Mouse (Mus musculus): ENCODE measurements at regions not wholly inside any gene's neighbourhood (a gene's known extent, or its start where the extent isn't known, plus 50 kb on each side); places are given as distances from the start of the nearest gene placed in this dataset.
A peak's percentile ranks its signal among the peaks of the same experiment; 100 is the strongest.

DNA sequence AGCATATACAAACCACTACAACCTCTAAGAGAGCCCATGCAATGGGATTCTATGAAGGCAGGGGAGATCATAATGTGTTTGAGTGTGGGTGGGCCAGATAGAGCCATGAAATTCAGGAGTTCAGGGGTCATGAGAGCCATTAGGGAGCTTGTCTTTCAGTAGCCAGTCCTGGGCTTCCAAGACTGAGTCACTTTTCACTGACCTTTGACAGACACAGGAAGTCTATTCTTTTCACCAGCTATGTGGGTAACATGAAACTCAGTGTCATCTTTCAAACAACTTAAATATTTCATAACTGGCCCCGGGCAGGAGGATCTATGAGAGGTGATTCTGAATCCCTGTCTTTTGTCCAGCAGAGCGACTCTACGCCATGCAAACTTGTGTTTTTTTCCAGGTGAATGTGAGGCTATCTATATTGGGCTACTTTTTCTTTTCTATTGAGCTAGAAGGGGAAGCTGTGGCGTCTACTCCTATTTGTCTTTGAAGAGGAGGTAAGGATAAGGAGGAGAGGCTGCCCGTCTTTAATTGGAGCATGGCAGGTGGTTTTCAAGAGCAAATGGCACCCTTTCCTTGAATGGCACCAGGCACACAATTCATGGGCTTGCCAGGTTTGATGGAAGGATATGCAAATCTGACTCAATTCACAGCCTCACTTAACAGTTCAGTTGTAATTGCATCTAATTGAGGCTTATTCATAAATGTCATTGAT lies 95.6 kb upstream of the Chd2 start:
- 58% methylated on average over 5 of the region's 5 CpGs for WGBS
- no peak for ATAC-seq (ENCODE audit: insufficient number of reproducible peaks, low FRiP score, low TSS enrichment, low read depth)
- Histone ChIP-seq H3K9ac (no peak overlapping the region), H3K4me3 (replicated peaks) (no peak overlapping the region), H3K4me1 (no peaks in the 10 kb centered on the region), H3K27me3 (no peaks in the 10 kb centered on the region), H3K36me3 (no peaks in the 10 kb centered on the region), H3K4me2 (replicated peaks) (no peak overlapping the region), H3K9me3 (replicated peaks) (no peaks in the 10 kb centered on the region), H3K27ac (replicated peaks) (no peak overlapping the region)

DNA sequence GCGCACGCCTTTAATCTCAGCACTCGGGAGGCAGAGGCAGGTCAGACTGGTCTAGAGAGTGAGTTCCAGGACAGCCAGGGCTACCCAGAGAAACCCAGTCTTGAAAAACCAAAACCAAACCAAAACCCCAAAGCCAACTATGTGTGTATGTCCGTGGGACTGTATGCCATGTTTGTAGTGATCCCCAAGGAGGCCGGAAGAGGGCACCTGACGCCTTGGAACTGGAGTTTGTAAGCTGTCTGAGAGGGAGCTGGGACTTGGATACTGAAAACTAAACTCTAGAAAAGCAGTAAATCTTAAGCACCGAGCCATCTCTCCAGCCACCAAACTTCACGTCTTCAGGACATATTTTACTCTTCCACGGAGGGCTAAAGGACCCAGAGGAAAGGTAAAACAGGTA lies 93.8 kb upstream of the Chd2 start:
- no peak overlapping the region for H3K4me3 ChIP-seq (replicated peaks)
- no peak overlapping the region for H3K9ac ChIP-seq
- ATAC-seq (ENCODE audit: insufficient number of reproducible peaks, low FRiP score, low TSS enrichment, low read depth), result no peak
- no peak overlapping the region for H3K27ac ChIP-seq (replicated peaks)
- no peaks in the 10 kb centered on the region for H3K4me1 ChIP-seq
- H3K4me2 ChIP-seq (replicated peaks), result no peak overlapping the region
- 92% methylated on average over 9 of the region's 9 CpGs for WGBS
- H3K9me3 ChIP-seq (replicated peaks), result no peaks in the 10 kb centered on the region
- no peaks in the 10 kb centered on the region for H3K27me3 ChIP-seq
- H3K36me3 ChIP-seq, result no peaks in the 10 kb centered on the region

DNA sequence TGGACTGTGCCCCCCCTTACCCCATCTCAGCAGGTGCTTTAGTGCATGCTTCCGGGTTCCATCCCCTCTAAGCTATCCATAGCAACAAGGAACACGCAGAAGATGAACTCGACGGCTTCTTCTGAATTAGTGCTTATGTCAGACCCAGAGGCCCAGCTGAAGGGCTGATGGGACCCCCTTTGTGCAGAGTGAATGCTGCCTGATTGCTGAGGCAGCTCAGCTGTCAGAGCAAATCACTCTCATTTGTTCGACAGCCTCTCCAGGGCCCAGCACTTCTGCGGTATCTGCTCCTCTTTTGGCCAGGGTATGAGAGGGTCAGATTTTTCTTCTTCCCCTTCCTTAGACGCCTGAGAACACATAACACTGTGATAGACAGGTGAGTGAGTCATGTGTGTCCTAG lies 89.2 kb upstream of the Chd2 start:
- Histone ChIP-seq H3K27me3 (no peaks in the 10 kb centered on the region), H3K9ac (no peak overlapping the region), H3K4me2 (replicated peaks) (no peak overlapping the region), H3K4me1 (peaks cover 6% of the 10 kb centered on the region; the same call in 1 of the 2 replicates), H3K4me3 (replicated peaks) (no peak overlapping the region), H3K36me3 (no peaks in the 10 kb centered on the region), H3K27ac (replicated peaks) (no peak overlapping the region), H3K9me3 (replicated peaks) (no peaks in the 10 kb centered on the region)
- WGBS, result 61% methylated on average over 7 of the region's 7 CpGs
- no peak for ATAC-seq (ENCODE audit: insufficient number of reproducible peaks, low FRiP score, low TSS enrichment, low read depth)

DNA sequence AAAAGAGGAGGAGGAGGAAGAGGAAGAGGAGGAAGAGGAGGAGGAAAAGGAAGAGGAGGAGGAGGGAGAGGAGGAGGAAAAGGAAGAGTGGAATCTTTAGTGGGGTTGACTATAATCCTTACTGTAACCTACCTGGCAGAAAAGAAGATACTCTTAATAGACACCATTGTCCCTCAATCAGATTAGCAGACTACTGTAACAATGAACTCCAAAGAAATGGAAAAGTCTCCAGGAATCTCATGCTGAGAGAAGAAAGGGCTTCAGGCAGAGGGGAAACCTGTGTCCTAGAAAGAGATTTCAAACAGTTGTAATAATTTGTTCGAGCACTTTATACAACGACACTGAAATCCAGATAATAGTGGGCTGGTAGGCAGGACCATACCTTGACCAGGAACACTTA lies 87.6 kb upstream of the Chd2 start:
- no peak overlapping the region for H3K27ac ChIP-seq (replicated peaks)
- WGBS, result 89% methylated on average over 2 of the region's 2 CpGs

DNA sequence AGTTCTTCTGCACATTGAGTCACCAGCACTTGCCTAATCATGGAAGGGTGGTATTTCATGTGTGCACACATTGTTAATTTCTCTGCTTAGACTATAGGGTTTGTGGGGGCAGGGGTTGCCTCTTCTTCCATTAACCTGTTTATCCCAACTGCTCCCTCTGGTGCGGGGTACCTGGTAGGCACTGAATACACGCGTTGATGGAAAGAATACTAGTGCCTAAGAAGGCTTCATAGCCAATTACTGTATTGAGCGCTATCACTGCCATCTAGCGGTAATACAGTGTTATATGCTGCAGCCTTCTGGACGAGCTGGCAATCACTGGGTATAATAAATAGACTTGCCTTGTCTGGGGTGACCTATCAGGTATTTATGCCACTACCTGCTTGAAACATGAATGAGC lies 86.4 kb upstream of the Chd2 start:
- H3K4me1 ChIP-seq, result peaks cover 9% of the 10 kb centered on the region; the same call in 1 of the 2 replicates
- 0 out of 2 replicates have a peak overlapping the region, but pooled peaks have one; percentile 1 for H3K4me2 ChIP-seq (replicated peaks)
- ATAC-seq (ENCODE audit: insufficient number of reproducible peaks, low FRiP score, low TSS enrichment, low read depth), result peak; percentile 71
- no peaks in the 10 kb centered on the region for H3K27me3 ChIP-seq
- H3K36me3 ChIP-seq, result no peaks in the 10 kb centered on the region
- WGBS, result under 1% methylated on average over 6 of the region's 6 CpGs
- H3K4me3 ChIP-seq (replicated peaks), result no peak overlapping the region
- no peak overlapping the region for H3K27ac ChIP-seq (replicated peaks)
- H3K9me3 ChIP-seq (replicated peaks), result no peaks in the 10 kb centered on the region
- no peak overlapping the region for H3K9ac ChIP-seq

More for the DNA sequence above, 87.6 kb upstream of the Chd2 start:
- H3K4me2 ChIP-seq (replicated peaks), result no peak overlapping the region
- no peaks in the 10 kb centered on the region for H3K27me3 ChIP-seq
- H3K9ac ChIP-seq, result no peak overlapping the region
- H3K4me1 ChIP-seq, result peaks cover 7% of the 10 kb centered on the region; the same call in 1 of the 2 replicates
- H3K36me3 ChIP-seq, result no peaks in the 10 kb centered on the region
- no peak for ATAC-seq (ENCODE audit: insufficient number of reproducible peaks, low FRiP score, low TSS enrichment, low read depth)
- H3K4me3 ChIP-seq (replicated peaks), result no peak overlapping the region
- H3K9me3 ChIP-seq (replicated peaks), result no peaks in the 10 kb centered on the region

DNA sequence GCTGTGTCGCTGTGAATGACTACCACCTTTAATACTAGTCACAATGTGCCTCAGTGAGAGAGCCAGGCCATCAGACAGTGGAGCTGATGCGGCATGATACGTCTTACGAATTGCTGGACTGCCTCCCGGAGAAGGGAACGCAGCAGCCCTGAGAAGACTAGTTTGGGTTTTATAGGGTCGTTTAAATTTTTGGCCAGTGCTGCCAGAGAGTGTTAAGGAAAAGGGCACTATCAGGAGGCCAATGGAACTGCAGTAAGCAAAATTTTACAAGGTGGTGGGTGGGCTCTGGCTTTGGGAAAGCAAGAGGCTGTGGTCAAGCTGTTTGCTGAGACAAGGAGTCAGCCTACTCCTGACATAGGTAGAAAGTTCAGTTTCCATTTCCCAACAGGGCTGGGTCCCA lies 84.7 kb upstream of the Chd2 start:
- Histone ChIP-seq H3K36me3 (no peaks in the 10 kb centered on the region), H3K9me3 (replicated peaks) (no peaks in the 10 kb centered on the region), H3K4me3 (replicated peaks) (no peak overlapping the region), H3K27ac (replicated peaks) (no peak overlapping the region), H3K4me2 (replicated peaks) (no peak overlapping the region), H3K9ac (no peak overlapping the region), H3K27me3 (no peaks in the 10 kb centered on the region), H3K4me1 (peaks cover 9% of the 10 kb centered on the region; the same call in 1 of the 2 replicates)
- ATAC-seq (ENCODE audit: insufficient number of reproducible peaks, low FRiP score, low TSS enrichment, low read depth), result no peak
- WGBS, result 62% methylated on average over 7 of the region's 7 CpGs

GRCm38 (mm10) chr7:73625651-73626050 lies 84.0 kb upstream of the Chd2 start:
- no peak for ATAC-seq (ENCODE audit: insufficient number of reproducible peaks, low FRiP score, low TSS enrichment, low read depth)
- no peak overlapping the region for H3K27ac ChIP-seq (replicated peaks)
- H3K4me1 ChIP-seq, result peaks cover 9% of the 10 kb centered on the region; the same call in 1 of the 2 replicates
- H3K4me3 ChIP-seq (replicated peaks), result no peak overlapping the region
- H3K4me2 ChIP-seq (replicated peaks), result no peak overlapping the region
- H3K9ac ChIP-seq, result no peak overlapping the region
- H3K36me3 ChIP-seq, result no peaks in the 10 kb centered on the region
- no peaks in the 10 kb centered on the region for H3K9me3 ChIP-seq (replicated peaks)
- H3K27me3 ChIP-seq, result no peaks in the 10 kb centered on the region

DNA sequence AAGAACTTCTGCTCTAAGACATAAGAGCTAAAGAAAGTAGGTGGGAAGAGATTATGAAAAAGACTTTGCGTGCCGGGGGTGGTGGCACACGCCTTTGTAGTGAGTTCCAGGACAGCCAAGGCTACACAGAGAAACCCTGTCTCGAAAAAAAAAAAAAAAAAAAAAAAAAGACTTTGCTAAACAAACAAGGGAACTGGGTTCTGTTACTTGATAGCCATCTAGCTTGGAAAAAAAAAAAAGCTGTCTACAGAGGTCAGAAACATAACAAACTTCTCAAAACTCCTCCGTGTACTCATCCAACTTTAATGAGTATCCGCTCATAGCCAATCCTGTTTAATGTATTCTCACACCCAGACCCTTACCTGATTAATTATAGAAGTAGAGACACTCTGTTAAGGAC lies 83.4 kb upstream of the Chd2 start:
- Histone ChIP-seq H3K4me1 (peaks cover 9% of the 10 kb centered on the region; the same call in 1 of the 2 replicates), H3K27ac (replicated peaks) (no peak overlapping the region), H3K4me3 (replicated peaks) (no peak overlapping the region), H3K27me3 (no peaks in the 10 kb centered on the region), H3K36me3 (no peaks in the 10 kb centered on the region), H3K9ac (no peak overlapping the region), H3K9me3 (replicated peaks) (no peaks in the 10 kb centered on the region), H3K4me2 (replicated peaks) (no peak overlapping the region)
- 62% methylated on average over 6 of the region's 6 CpGs for WGBS
- no peak for ATAC-seq (ENCODE audit: insufficient number of reproducible peaks, low FRiP score, low TSS enrichment, low read depth)

DNA sequence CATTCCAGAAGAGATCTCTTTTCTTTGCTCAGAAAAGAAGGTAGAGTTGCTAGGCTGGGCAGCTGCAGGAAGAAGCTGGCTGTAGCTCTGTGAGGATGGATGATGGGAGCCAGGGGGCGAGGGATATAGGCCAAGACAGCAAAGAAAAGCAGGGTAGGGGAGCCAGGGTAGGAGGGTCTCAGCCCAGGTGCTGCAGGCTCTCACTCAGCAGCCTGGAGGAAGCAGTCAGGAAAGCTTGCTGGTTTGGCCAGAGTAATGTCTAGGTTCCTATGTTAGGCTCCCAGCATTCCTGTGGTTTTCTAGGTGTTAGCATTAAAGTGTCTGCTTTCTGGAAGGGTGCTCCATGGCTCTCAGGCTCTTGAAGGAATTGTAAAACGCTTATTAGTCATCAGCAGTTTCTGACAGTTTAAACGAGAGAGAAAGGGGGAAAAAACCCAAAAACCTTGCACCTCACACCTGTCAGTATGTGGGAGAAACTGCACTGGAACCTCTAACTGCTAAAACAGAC lies 82.5 kb upstream of the Chd2 start:
- 55% methylated on average over 3 of the region's 3 CpGs for WGBS
- no peak for ATAC-seq (ENCODE audit: insufficient number of reproducible peaks, low FRiP score, low TSS enrichment, low read depth)
- no peak overlapping the region for H3K4me3 ChIP-seq (replicated peaks)

GRCm38 (mm10) chr7:73622468-73622867 lies 80.8 kb upstream of the Chd2 start:
- WGBS, result 67% methylated on average over 2 of the region's 2 CpGs
- H3K9ac ChIP-seq, result no peak overlapping the region

More for the DNA sequence above, 82.5 kb upstream of the Chd2 start:
- H3K27ac ChIP-seq (replicated peaks), result 0 out of 2 replicates have a peak overlapping the region, but pooled peaks have one; percentile 60
- no peaks in the 10 kb centered on the region for H3K36me3 ChIP-seq
- peaks cover 9% of the 10 kb centered on the region; the same call in 1 of the 2 replicates for H3K4me1 ChIP-seq
- H3K4me2 ChIP-seq (replicated peaks), result no peak overlapping the region
- no peak overlapping the region for H3K9ac ChIP-seq
- H3K9me3 ChIP-seq (replicated peaks), result no peaks in the 10 kb centered on the region
- H3K27me3 ChIP-seq, result no peaks in the 10 kb centered on the region

DNA sequence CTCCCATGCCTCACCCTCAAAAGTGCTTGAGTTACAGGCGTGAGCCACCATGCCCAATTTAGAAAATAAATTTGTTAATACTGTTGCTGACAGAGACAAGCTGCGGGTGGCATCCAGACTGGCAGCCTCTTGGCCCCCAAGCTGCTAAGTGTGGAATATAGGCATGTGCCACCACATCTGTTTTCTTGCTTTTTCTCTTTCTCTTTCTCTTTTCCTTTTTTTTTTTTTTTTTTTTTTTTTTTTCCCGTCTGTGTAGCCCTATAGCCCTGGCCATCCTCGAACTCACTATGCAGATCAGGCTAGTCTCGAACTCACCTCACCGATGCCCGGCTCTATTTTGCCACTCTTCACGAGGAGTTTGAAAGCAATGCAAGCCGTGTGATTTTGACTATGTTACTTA lies 78.7 kb upstream of the Chd2 start:
- H3K27ac ChIP-seq (replicated peaks), result peak overlapping the region; percentile 72
- H3K4me1 ChIP-seq, result peaks cover 17% of the 10 kb centered on the region
- no peak for ATAC-seq (ENCODE audit: insufficient number of reproducible peaks, low FRiP score, low TSS enrichment, low read depth)
- H3K4me3 ChIP-seq (replicated peaks), result no peak overlapping the region
- H3K27me3 ChIP-seq, result no peaks in the 10 kb centered on the region
- H3K9ac ChIP-seq, result no peak overlapping the region
- no peak overlapping the region for H3K4me2 ChIP-seq (replicated peaks)
- WGBS, result 66% methylated on average over 9 of the region's 9 CpGs
- H3K36me3 ChIP-seq, result no peaks in the 10 kb centered on the region
- no peaks in the 10 kb centered on the region for H3K9me3 ChIP-seq (replicated peaks)

More at GRCm38 (mm10) chr7:73622468-73622867, 80.8 kb upstream of the Chd2 start:
- Histone ChIP-seq H3K4me3 (replicated peaks) (no peak overlapping the region), H3K27ac (replicated peaks) (no peak overlapping the region), H3K9me3 (replicated peaks) (no peaks in the 10 kb centered on the region), H3K27me3 (no peaks in the 10 kb centered on the region), H3K4me1 (peaks cover 3% of the 10 kb centered on the region; the same call in 1 of the 2 replicates), H3K4me2 (replicated peaks) (no peak overlapping the region), H3K36me3 (no peaks in the 10 kb centered on the region)
- ATAC-seq (ENCODE audit: insufficient number of reproducible peaks, low FRiP score, low TSS enrichment, low read depth), result no peak

Data from embryonic facial prominence, embryonic 15.5 days (tissue).